Mouse (Mus musculus) forebrain, embryonic 11.5 days (tissue): ENCODE data around the gene Ercc6. TPM values are rescaled to one million over a fixed set of nuclear protein-coding genes. Genes with fewer than 3 reads are reported as not detected.
A peak's percentile ranks its signal among the peaks of the same experiment; 100 is the strongest.

Experiments
- ATAC-seq: fragments of 200-750 bp; cut with Nextera tagmentation; replicated peaks from 2 replicates; pipeline ENCODE4 v1.8.0; 2017; ENCODE audit warnings: moderate TSS enrichment; ENCODE audit not compliant: low FRiP score
- DNase-seq: peaks from one replicate; pipeline ENCODE4 v3.0.0-alpha.2; 2017; ENCODE audit warnings: low spot score
- H3K27ac ChIP-seq: fragments of 300-500 bp; sonication (generic); 2 replicates; pipeline ENCODE4 v1.5.1; 2014; ENCODE audit warnings: low read depth, low read length
- H3K27me3 ChIP-seq: fragments of 300-500 bp; sonication (generic); 2 replicates; pipeline ENCODE4 v1.6.1; 2014; ENCODE audit warnings: mild to moderate bottlenecking, low read length, mixed read lengths; ENCODE audit not compliant: control insufficient read depth, insufficient read depth
- H3K36me3 ChIP-seq: fragments of 300-500 bp; sonication (generic); 2 replicates; pipeline ENCODE4 v1.6.1; 2014; ENCODE audit warnings: mild to moderate bottlenecking, low read length, moderate library complexity, mixed read lengths; ENCODE audit not compliant: control insufficient read depth, insufficient read depth
- H3K4me1 ChIP-seq: fragments of 300-500 bp; sonication (generic); replicated peaks from 2 replicates; pipeline ENCODE4 v1.6.1; 2014; ENCODE audit warnings: low read length, mixed read lengths; ENCODE audit not compliant: control insufficient read depth, insufficient read depth
- H3K4me2 ChIP-seq: fragments of 300-500 bp; sonication (generic); 2 replicates; pipeline ENCODE4 v1.6.1; 2014; ENCODE audit warnings: low read depth, mild to moderate bottlenecking, low read length, moderate library complexity, mixed read lengths; ENCODE audit not compliant: severe bottlenecking
- H3K4me3 ChIP-seq: fragments of 300-500 bp; sonication (generic); 2 replicates; pipeline ENCODE4 v1.5.1; 2014; ENCODE audit warnings: low read depth, low read length
- H3K9ac ChIP-seq: fragments of 300-500 bp; sonication (generic); 2 replicates; pipeline ENCODE4 v1.6.1; 2014; ENCODE audit warnings: low read length
- H3K9me3 ChIP-seq: fragments of 300-500 bp; sonication (generic); 2 replicates; pipeline ENCODE4 v1.6.1; 2016; ENCODE audit warnings: low read length, mixed read lengths; ENCODE audit not compliant: control insufficient read depth
- WGBS: fragments of 180-500 bp; shearing (Covaris S2); extraction: QIAGEN DNeasy Blood & Tissue Kit; methylation state at CpG from one replicate; pipeline ENCODE4 v1.1.7; 2014; 5-methylcytosine and 5-hydroxymethylcytosine counted together
- polyA plus RNA-seq: library from polyadenylated mRNA; unstranded; fragments of >200 nt; fragmentation: Nextera tagmentation; extraction: Ambion mirVana; gene quantifications from 2 replicates; pipeline ENCODE4 v1.2.1, GENCODE M21; 2014

Gene Ercc6
- polyA plus RNA-seq, 1 experiment from 2014 or later, result 29.4 TPM

GRCm38 (mm10) chr14:32482061-32482460 lies 31.3 kb upstream of the Ercc6 start:
- Histone ChIP-seq H3K27ac (no peak overlapping the region), H3K4me2 (no peak overlapping the region), H3K4me1 (no peaks in the 10 kb centered on the region), H3K36me3 (no peaks in the 10 kb centered on the region), H3K9me3 (no peaks in the 10 kb centered on the region), H3K9ac (no peak overlapping the region), H3K4me3 (no peak overlapping the region), H3K27me3 (no peaks in the 10 kb centered on the region)
- DNase-seq (no peak), ATAC-seq (no peak)
- WGBS, result 11% methylated on average over 3 of the region's 3 CpGs

GRCm38 (mm10) chr14:32492521-32492920 lies 20.8 kb upstream of the Ercc6 start:
- H3K9ac ChIP-seq, result no peak overlapping the region
- no peak overlapping the region for H3K4me3 ChIP-seq
- ATAC-seq (no peak), DNase-seq (no peak)
- WGBS, result 22% methylated on average over 13 of the region's 13 CpGs
- H3K4me2 ChIP-seq, result peak overlapping the region; percentile 29; the same call in 1 of the 2 replicates
- H3K4me1 ChIP-seq, result no peaks in the 10 kb centered on the region; the same call in 1 of the 2 replicates
- H3K27ac ChIP-seq, result no peak overlapping the region
- H3K9me3 ChIP-seq, result no peaks in the 10 kb centered on the region
- H3K27me3 ChIP-seq, result no peaks in the 10 kb centered on the region
- H3K36me3 ChIP-seq, result no peaks in the 10 kb centered on the region

GRCm38 (mm10) chr14:32496115-32496850 lies 17.0 kb upstream of the Ercc6 start:
- Histone ChIP-seq H3K4me3 (no peak overlapping the region), H3K9me3 (no peaks in the 10 kb centered on the region), H3K4me2 (no peak overlapping the region), H3K27ac (no peak overlapping the region), H3K4me1 (no peaks in the 10 kb centered on the region; the same call in 1 of the 2 replicates), H3K9ac (no peak overlapping the region), H3K27me3 (no peaks in the 10 kb centered on the region), H3K36me3 (no peaks in the 10 kb centered on the region)
- 79% methylated on average over 8 of the region's 8 CpGs for WGBS
- DNase-seq (no peak), ATAC-seq (no peak)

- Histone ChIP-seq H3K4me1 (no peaks in the 10 kb centered on the region), H3K4me3 (no peak overlapping the region), H3K36me3 (no peaks in the 10 kb centered on the region), H3K4me2 (no peak overlapping the region), H3K9me3 (no peaks in the 10 kb centered on the region), H3K27me3 (no peaks in the 10 kb centered on the region), H3K9ac (no peak overlapping the region), H3K27ac (no peak overlapping the region)
- 77% methylated on average over 2 of the region's 2 CpGs for WGBS
- DNase-seq (no peak), ATAC-seq (no peak)
Observed at GRCm38 (mm10) chr14:32501303-32501702, 12.0 kb upstream of the Ercc6 start.

- WGBS, result 73% methylated on average over 9 of the region's 9 CpGs
- H3K4me2 ChIP-seq, result no peak overlapping the region
- no peak overlapping the region for H3K27ac ChIP-seq
Observed at GRCm38 (mm10) chr14:32502764-32503688, 10.3 kb upstream of the Ercc6 start.

GRCm38 (mm10) chr14:32503897-32504296 lies 9.4 kb upstream of the Ercc6 start:
- ATAC-seq (no peak), DNase-seq (no peak)
- Histone ChIP-seq H3K36me3 (no peaks in the 10 kb centered on the region), H3K4me1 (no peaks in the 10 kb centered on the region), H3K4me2 (no peak overlapping the region), H3K27me3 (no peaks in the 10 kb centered on the region), H3K4me3 (no peak overlapping the region), H3K27ac (no peak overlapping the region), H3K9me3 (no peaks in the 10 kb centered on the region), H3K9ac (no peak overlapping the region)
- 93% methylated on average over 1 of the region's 1 CpGs for WGBS

More at GRCm38 (mm10) chr14:32502764-32503688, 10.3 kb upstream of the Ercc6 start:
- H3K9ac ChIP-seq, result no peak overlapping the region
- no peaks in the 10 kb centered on the region for H3K9me3 ChIP-seq
- H3K4me3 ChIP-seq, result no peak overlapping the region
- ATAC-seq (no peak), DNase-seq (no peak)
- H3K36me3 ChIP-seq, result no peaks in the 10 kb centered on the region
- H3K27me3 ChIP-seq, result no peaks in the 10 kb centered on the region
- no peaks in the 10 kb centered on the region for H3K4me1 ChIP-seq

GRCm38 (mm10) chr14:32506329-32506728 lies 7.0 kb upstream of the Ercc6 start:
- DNase-seq, result peak; percentile 35
- no peak overlapping the region for H3K4me2 ChIP-seq
- H3K27ac ChIP-seq, result no peak overlapping the region
- no peak overlapping the region for H3K4me3 ChIP-seq
- H3K36me3 ChIP-seq, result no peaks in the 10 kb centered on the region
- H3K27me3 ChIP-seq, result no peaks in the 10 kb centered on the region
- ATAC-seq, result no peak
- no peaks in the 10 kb centered on the region for H3K4me1 ChIP-seq
- H3K9ac ChIP-seq, result no peak overlapping the region
- H3K9me3 ChIP-seq, result no peaks in the 10 kb centered on the region
- WGBS, result 87% methylated on average over 10 of the region's 10 CpGs

- no peak overlapping the region for H3K9ac ChIP-seq
- H3K4me2 ChIP-seq, result no peak overlapping the region
- ATAC-seq (no peak), DNase-seq (peak; percentile 1)
- no peak overlapping the region for H3K4me3 ChIP-seq
- H3K36me3 ChIP-seq, result no peaks in the 10 kb centered on the region
- no peaks in the 10 kb centered on the region for H3K4me1 ChIP-seq
- H3K9me3 ChIP-seq, result no peaks in the 10 kb centered on the region
- H3K27ac ChIP-seq, result no peak overlapping the region
- 93% methylated on average over 4 of the region's 4 CpGs for WGBS
- H3K27me3 ChIP-seq, result no peaks in the 10 kb centered on the region
Observed at GRCm38 (mm10) chr14:32507216-32507615, 6.1 kb upstream of the Ercc6 start.
